Mouse (Mus musculus): ENCODE data around the gene Tm4sf5. TPM values are rescaled to one million over a fixed set of nuclear protein-coding genes. Genes with fewer than 3 reads are reported as not detected.

Gene Tm4sf5
- polyA plus RNA-seq, 1 experiment from 2014 or later, result 6.2 TPM

DNA sequence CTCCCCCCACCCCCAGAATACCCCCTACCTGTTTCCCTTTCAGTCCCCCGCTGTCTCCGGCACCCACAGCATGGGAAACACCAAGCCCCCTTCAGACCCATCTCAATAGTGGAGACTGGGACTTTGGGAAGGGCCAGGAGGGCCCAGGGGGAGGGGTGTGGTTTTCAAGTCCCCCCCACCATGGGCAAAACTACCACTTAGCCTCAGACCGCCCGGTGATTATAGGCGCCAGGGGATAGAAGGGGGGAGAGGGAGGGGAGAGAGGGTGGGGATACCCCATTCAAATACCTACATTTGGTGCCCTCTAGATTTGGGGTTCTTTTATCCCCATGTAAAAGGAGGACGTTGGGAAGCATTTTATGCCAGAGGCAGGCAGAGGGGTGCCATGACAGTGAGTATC is 27.8 kb downstream of the Tm4sf5 start, which contains the start of gene Gm40193:
TSS of gene Gm40193 (minus strand) at position 101 of the 400 bp plus-strand sequence.
- 70% methylated on average over 6 of the region's 6 CpGs for WGBS
- peaks cover 9% of the 10 kb centered on the region for H3K36me3 ChIP-seq

DNA sequence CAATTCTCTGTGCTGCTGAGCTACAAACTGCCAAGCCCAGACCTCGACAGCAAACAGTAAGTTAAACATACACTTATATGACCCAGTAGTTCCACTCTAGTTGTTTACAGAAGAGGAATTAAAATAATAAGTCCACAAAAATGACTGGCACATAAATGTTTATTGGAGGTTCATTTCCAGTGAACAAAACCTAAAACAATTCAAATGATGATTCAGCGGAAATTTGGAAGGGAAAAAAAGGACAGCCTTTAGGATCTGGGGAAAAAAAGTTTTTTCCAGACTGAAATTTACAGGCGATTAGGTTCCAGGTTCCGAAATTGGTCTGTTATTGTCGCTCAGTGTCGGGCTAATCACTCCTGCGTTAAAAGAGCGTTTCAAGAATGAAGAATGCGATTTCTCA is 34.4 kb downstream of the Tm4sf5 start:
- Histone ChIP-seq H3K27ac (peak overlapping the region; percentile 90), H3K36me3 (peaks cover 9% of the 10 kb centered on the region; the same call in 1 of the 2 replicates), H3K27me3 (ENCODE audit: insufficient read depth, poor library complexity, severe bottlenecking) (peaks cover 8% of the 10 kb centered on the region; the same call in 1 of the 2 replicates), H3K4me3 (peak overlapping the region; percentile 75), H3K9me3 (no peaks in the 10 kb centered on the region), H3K4me1 (peaks cover 28% of the 10 kb centered on the region)
- DNase-seq (ENCODE audit: low spot score), result no peak
- 20% methylated on average over 9 of the region's 9 CpGs for WGBS

More for the DNA sequence above, 27.8 kb downstream of the Tm4sf5 start, which contains the start of gene Gm40193:
- H3K27ac ChIP-seq, result no peak within 1 kb of the TSS
- H3K9me3 ChIP-seq, result no peaks in the 10 kb centered on the region
- H3K4me3 ChIP-seq, result no peak within 1 kb of the TSS
- no peak for DNase-seq (ENCODE audit: low spot score)
- no peaks in the 10 kb centered on the region for H3K27me3 ChIP-seq (ENCODE audit: insufficient read depth, poor library complexity, severe bottlenecking)
- no peaks in the 10 kb centered on the region for H3K4me1 ChIP-seq

DNA sequence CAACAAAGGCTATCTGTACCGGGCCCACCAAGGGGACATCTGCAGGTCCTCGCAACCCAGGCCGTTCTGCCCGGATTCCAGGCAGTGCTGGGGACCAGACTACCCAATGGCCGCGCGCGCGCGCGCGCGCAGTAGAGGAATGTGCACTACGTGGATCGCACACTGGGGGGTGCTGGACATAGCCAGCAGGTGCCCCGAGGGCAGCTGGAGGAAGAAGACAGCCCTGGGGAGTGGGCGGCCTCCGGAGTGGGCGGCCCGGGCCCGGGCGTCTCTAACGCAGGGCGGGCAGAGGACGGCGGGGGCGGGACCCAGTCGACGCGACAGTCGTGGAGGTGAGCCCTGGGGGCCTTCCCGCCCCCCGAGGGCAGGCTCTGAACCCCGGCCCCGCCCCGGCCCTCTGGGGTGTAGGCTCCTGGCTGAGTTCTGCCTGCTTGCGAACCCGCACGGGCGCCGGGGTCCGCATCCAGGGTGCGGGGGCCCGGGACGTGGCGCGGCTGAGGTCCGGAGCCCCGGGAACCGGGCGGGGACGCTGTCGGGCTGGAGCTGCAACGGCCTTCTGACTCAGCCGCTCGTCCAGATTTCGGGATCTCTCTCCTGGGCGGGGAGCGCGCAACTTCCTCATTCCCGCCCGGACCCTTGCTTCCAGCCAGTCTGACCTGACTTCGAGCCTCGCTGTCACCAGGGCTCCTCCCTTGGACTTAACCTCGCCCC is 35.0 kb downstream of the Tm4sf5 start, which contains the start of gene Pld2:
TSS of gene Pld2 (plus strand) at position 188 of the 711 bp plus-strand sequence.
- DNase-seq (ENCODE audit: low spot score), result peak; percentile 95
- H3K4me1 ChIP-seq, result peaks cover 34% of the 10 kb centered on the region
- H3K27me3 ChIP-seq (ENCODE audit: insufficient read depth, poor library complexity, severe bottlenecking), result peaks cover 8% of the 10 kb centered on the region; the same call in 1 of the 2 replicates
- peak within 1 kb of the TSS; percentile 75 for H3K4me3 ChIP-seq
- H3K27ac ChIP-seq, result peak within 1 kb of the TSS; percentile 90
- peaks cover 10% of the 10 kb centered on the region for H3K36me3 ChIP-seq
- under 1% methylated on average over 63 of the region's 65 CpGs for WGBS
- H3K9me3 ChIP-seq, result no peaks in the 10 kb centered on the region

DNA sequence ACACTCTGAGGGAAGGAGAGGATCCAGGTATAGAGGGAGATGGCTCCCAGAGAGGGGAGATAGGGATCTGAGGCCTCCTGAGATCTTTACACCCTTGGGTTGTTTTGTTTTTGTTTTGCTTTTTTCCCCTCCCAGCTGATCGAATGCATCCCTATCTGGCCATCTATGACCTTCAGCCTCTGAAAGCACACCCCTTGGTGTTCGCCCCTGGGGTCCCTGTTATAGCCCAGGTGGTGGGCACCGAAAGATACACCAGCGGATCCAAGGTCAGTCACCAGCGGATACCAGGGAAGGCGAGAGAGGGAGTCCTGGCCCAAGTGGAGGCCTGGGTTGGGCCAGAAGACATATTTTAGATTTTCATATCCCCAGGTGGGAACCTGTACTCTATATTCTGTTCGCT is 35.9 kb downstream of the Tm4sf5 start:
- Histone ChIP-seq H3K27me3 (ENCODE audit: insufficient read depth, poor library complexity, severe bottlenecking) (peaks cover 8% of the 10 kb centered on the region; the same call in 1 of the 2 replicates), H3K9me3 (no peaks in the 10 kb centered on the region), H3K4me1 (peaks cover 34% of the 10 kb centered on the region), H3K36me3 (peaks cover 13% of the 10 kb centered on the region), H3K4me3 (peak overlapping the region; percentile 75), H3K27ac (peak overlapping the region; percentile 90)
- whole genome bisulfite sequencing, result 82% methylated on average over 7 of the region's 7 CpGs
- no peak for DNase-seq (ENCODE audit: low spot score)

DNA sequence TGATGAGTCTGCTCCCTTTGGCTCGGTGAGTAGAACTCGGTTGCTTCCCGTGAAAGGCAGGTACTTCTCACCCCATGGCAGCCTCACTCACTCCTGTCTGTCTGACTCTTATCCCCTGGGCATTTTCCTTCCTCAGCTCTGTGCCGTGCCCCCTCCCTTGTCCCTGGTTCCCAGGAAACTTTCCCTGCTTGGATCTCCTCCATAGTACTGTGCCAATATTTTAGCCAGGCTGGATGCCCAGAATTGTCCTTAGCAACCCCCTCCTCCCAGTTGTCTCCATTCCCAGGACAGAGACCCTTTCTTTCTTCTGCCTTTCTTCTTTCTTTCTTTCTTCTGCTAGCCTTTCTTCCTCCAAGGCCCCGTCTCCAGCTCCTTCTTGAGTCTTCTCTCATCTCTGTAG is 36.4 kb downstream of the Tm4sf5 start:
- Histone ChIP-seq H3K36me3 (peaks cover 17% of the 10 kb centered on the region), H3K9me3 (no peaks in the 10 kb centered on the region), H3K27me3 (ENCODE audit: insufficient read depth, poor library complexity, severe bottlenecking) (peaks cover 8% of the 10 kb centered on the region; the same call in 1 of the 2 replicates), H3K27ac (no peak overlapping the region), H3K4me1 (peaks cover 34% of the 10 kb centered on the region), H3K4me3 (no peak overlapping the region)
- WGBS, result 68% methylated on average over 5 of the region's 5 CpGs
- no peak for DNase-seq (ENCODE audit: low spot score)

DNA sequence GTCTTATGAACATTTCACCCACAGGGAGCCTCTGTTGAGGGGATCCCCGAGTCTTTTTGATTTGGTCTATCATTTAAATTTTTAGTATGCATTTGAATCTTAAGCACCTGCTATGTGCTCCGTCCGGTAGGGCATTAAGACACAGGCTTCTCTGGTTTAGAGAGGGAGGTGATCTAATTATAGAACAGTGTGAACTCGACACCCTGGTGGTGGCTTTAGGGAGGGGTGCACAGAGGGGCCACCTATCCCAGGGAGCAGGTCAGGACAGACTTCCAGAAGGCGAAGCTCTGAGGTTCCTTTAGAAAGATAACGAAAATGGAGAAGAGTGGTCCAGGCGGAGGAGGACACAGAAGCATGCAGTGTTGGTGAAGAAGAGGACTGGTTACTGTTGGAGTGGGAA is 39.5 kb downstream of the Tm4sf5 start:
- Histone ChIP-seq H3K27ac (no peak overlapping the region), H3K4me3 (peak overlapping the region; percentile 24; the same call in 1 of the 2 replicates), H3K36me3 (peaks cover 21% of the 10 kb centered on the region), H3K27me3 (ENCODE audit: insufficient read depth, poor library complexity, severe bottlenecking) (peaks cover 8% of the 10 kb centered on the region; the same call in 1 of the 2 replicates), H3K9me3 (no peaks in the 10 kb centered on the region), H3K4me1 (peaks cover 31% of the 10 kb centered on the region)
- 39% methylated on average over 7 of the region's 7 CpGs for WGBS
- no peak for DNase-seq (ENCODE audit: low spot score)

DNA sequence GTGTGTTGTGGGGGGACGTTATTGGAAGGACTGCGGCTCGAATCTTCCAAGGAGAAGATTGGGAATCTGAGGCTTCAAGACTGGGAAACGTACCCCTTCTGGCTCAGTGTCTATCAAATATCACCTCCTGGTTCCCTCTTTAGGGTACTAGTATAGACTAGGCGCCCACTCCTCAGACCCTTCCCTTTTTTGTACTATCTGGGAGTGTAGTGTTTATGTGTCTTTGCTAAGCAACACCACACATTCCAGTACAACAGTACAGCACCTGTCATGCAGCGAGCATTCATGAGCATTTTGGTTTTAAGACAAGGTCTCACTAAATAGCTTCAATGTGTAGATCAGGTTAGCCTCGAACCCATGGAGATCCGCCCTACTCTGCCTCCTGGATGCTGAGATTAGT is 46.5 kb downstream of the Tm4sf5 start:
- WGBS, result 85% methylated on average over 8 of the region's 8 CpGs
- DNase-seq (ENCODE audit: low spot score), result no peak
- H3K9me3 ChIP-seq, result no peaks in the 10 kb centered on the region
- no peak overlapping the region for H3K4me3 ChIP-seq
- peaks cover 17% of the 10 kb centered on the region; the same call in 1 of the 2 replicates for H3K27me3 ChIP-seq (ENCODE audit: insufficient read depth, poor library complexity, severe bottlenecking)
- no peak overlapping the region for H3K27ac ChIP-seq
- H3K36me3 ChIP-seq, result peaks cover 31% of the 10 kb centered on the region
- peaks cover 12% of the 10 kb centered on the region for H3K4me1 ChIP-seq

DNA sequence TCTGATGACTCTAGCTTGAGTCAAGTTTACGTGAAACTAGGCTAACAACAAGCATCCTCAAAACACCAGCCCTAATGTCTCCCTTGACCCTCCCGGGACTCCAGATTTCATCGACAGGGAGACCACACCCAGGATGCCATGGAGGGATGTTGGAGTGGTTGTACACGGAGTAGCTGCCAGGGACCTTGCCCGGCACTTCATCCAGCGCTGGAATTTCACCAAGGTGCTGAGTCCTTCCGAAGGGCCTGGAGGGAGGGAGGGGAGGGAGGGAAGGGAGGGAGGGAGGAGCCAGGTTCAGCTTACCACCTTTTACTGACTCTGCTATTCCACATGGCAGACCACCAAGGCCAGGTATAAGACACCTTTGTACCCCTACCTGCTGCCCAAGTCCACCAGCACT is 48.9 kb downstream of the Tm4sf5 start:
- H3K27ac ChIP-seq, result no peak overlapping the region
- peaks cover 12% of the 10 kb centered on the region for H3K4me1 ChIP-seq
- H3K36me3 ChIP-seq, result peaks cover 43% of the 10 kb centered on the region
- peaks cover 17% of the 10 kb centered on the region; the same call in 1 of the 2 replicates for H3K27me3 ChIP-seq (ENCODE audit: insufficient read depth, poor library complexity, severe bottlenecking)
- no peaks in the 10 kb centered on the region for H3K9me3 ChIP-seq
- 32% methylated on average over 7 of the region's 7 CpGs for WGBS
- no peak overlapping the region for H3K4me3 ChIP-seq
- no peak for DNase-seq (ENCODE audit: low spot score)

DNA sequence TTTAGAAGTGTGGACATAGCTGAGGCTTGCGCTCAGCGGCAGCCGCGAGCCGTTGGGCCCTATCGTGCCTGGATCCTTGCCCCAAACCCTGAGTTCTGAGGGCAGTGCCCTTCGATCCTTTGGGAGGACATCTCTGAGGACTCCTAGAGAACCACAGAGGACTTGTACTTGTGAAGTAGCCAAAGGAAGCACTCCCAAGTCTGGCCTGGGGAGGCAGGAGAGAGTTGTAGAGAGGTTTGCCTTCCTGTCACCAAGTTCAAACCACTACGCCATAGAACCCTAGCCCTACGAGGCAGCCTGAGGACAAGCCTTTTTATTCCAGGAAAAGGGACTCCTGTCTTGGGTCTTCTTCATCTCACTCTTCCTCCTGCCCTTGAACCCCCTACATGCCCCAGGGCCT is 52.5 kb downstream of the Tm4sf5 start:
- H3K36me3 ChIP-seq, result peaks cover 37% of the 10 kb centered on the region
- no peak overlapping the region for H3K4me3 ChIP-seq
- H3K4me1 ChIP-seq, result peaks cover 16% of the 10 kb centered on the region
- H3K9me3 ChIP-seq, result no peaks in the 10 kb centered on the region
- DNase-seq (ENCODE audit: low spot score), result no peak
- 86% methylated on average over 9 of the region's 9 CpGs for WGBS
- H3K27me3 ChIP-seq (ENCODE audit: insufficient read depth, poor library complexity, severe bottlenecking), result peaks cover 17% of the 10 kb centered on the region; the same call in 1 of the 2 replicates
- no peak overlapping the region for H3K27ac ChIP-seq

Other genes with a start within 250 kb of the Tm4sf5 start
- 3.9 and 5.0 TPM in 2 replicates for gene Alox12, start 249.9 kb upstream of the Tm4sf5 start, polyA plus RNA-seq (2016; fragmentation: Nextera tagmentation; extraction: Ambion mirVana)
- not detected in 2 replicates for gene Alox12e, start 182.6 kb upstream of the Tm4sf5 start, polyA plus RNA-seq (2016; fragmentation: Nextera tagmentation; extraction: Ambion mirVana)
- 0.13 and 0.14 TPM in 2 replicates for gene Alox15, start 153.2 kb upstream of the Tm4sf5 start, polyA plus RNA-seq (2016; fragmentation: Nextera tagmentation; extraction: Ambion mirVana)
- gene Pelp1, start 95.2 kb upstream of the Tm4sf5 start, polyA plus RNA-seq (2016; fragmentation: Nextera tagmentation; extraction: Ambion mirVana), result 37.9 and 42.9 TPM in 2 replicates
- gene Arrb2, start 72.6 kb upstream of the Tm4sf5 start, polyA plus RNA-seq (2016; fragmentation: Nextera tagmentation; extraction: Ambion mirVana), result 11.5 and 19.3 TPM in 2 replicates
- gene Med11, start 53.3 kb upstream of the Tm4sf5 start, polyA plus RNA-seq (2016; fragmentation: Nextera tagmentation; extraction: Ambion mirVana), result 31.0 and 37.5 TPM in 2 replicates
- gene Zmynd15, start 45.8 kb upstream of the Tm4sf5 start, polyA plus RNA-seq (2016; fragmentation: Nextera tagmentation; extraction: Ambion mirVana), result 0.73 and 1.2 TPM in 2 replicates
- 3.7 and 6.0 TPM in 2 replicates for gene Cxcl16, start 45.3 kb upstream of the Tm4sf5 start, polyA plus RNA-seq (2016; fragmentation: Nextera tagmentation; extraction: Ambion mirVana)
- not detected in 2 replicates for gene Vmo1, start 9.4 kb downstream of the Tm4sf5 start, polyA plus RNA-seq (2016; fragmentation: Nextera tagmentation; extraction: Ambion mirVana)
- 0.25 and 4.3 TPM in 2 replicates for gene Gltpd2, start 14.0 kb downstream of the Tm4sf5 start, polyA plus RNA-seq (2016; fragmentation: Nextera tagmentation; extraction: Ambion mirVana)
- 825 and 969 TPM in 2 replicates for gene Psmb6, start 20.1 kb downstream of the Tm4sf5 start, polyA plus RNA-seq (2016; fragmentation: Nextera tagmentation; extraction: Ambion mirVana)
- not detected in 2 replicates for gene Gm40193, start 27.7 kb downstream of the Tm4sf5 start, polyA plus RNA-seq (2016; fragmentation: Nextera tagmentation; extraction: Ambion mirVana)
- 9.4 TPM in 2 replicates for gene Pld2, start 34.8 kb downstream of the Tm4sf5 start, polyA plus RNA-seq (2016; fragmentation: Nextera tagmentation; extraction: Ambion mirVana)
- 12.6 and 14.9 TPM in 2 replicates for gene Mink1, start 57.6 kb downstream of the Tm4sf5 start, polyA plus RNA-seq (2016; fragmentation: Nextera tagmentation; extraction: Ambion mirVana)
- gene 4930544D05Rik, start 110.6 kb downstream of the Tm4sf5 start, polyA plus RNA-seq (2016; fragmentation: Nextera tagmentation; extraction: Ambion mirVana), result not detected in 2 replicates
- not detected in 2 replicates for gene Chrne, start 114.0 kb downstream of the Tm4sf5 start, polyA plus RNA-seq (2016; fragmentation: Nextera tagmentation; extraction: Ambion mirVana)
- gene Gp1ba, start 133.9 kb downstream of the Tm4sf5 start, polyA plus RNA-seq (2016; fragmentation: Nextera tagmentation; extraction: Ambion mirVana), result 1.6 and 1.9 TPM in 2 replicates
- gene Rnf167, start 142.0 kb downstream of the Tm4sf5 start, polyA plus RNA-seq (2016; fragmentation: Nextera tagmentation; extraction: Ambion mirVana), result 68.3 and 74.4 TPM in 2 replicates
- 207 and 246 TPM in 2 replicates for gene Slc25a11, start 142.2 kb downstream of the Tm4sf5 start, polyA plus RNA-seq (2016; fragmentation: Nextera tagmentation; extraction: Ambion mirVana)
- gene Pfn1, start 149.4 kb downstream of the Tm4sf5 start, polyA plus RNA-seq (2016; fragmentation: Nextera tagmentation; extraction: Ambion mirVana), result 2,022 and 2,208 TPM in 2 replicates
- gene Eno3, start 152.0 kb downstream of the Tm4sf5 start, polyA plus RNA-seq (2016; fragmentation: Nextera tagmentation; extraction: Ambion mirVana), result 188 and 256 TPM in 2 replicates
- 204 and 209 TPM in 2 replicates for gene Spag7, start 164.2 kb downstream of the Tm4sf5 start, polyA plus RNA-seq (2016; fragmentation: Nextera tagmentation; extraction: Ambion mirVana)
- 12.0 and 12.5 TPM in 2 replicates for gene Camta2, start 182.9 kb downstream of the Tm4sf5 start, polyA plus RNA-seq (2016; fragmentation: Nextera tagmentation; extraction: Ambion mirVana)
- gene Inca1, start 194.9 kb downstream of the Tm4sf5 start, polyA plus RNA-seq (2016; fragmentation: Nextera tagmentation; extraction: Ambion mirVana), result 1.6 and 2.4 TPM in 2 replicates
- 2.1 and 2.6 TPM in 2 replicates for gene Kif1c, start 195.3 kb downstream of the Tm4sf5 start, polyA plus RNA-seq (2016; fragmentation: Nextera tagmentation; extraction: Ambion mirVana)

Measured in heart, embryonic 10.5 days (tissue).